Mouse (Mus musculus): ENCODE measurements at regions not wholly inside any gene's neighbourhood (a gene's known extent, or its start where the extent isn't known, plus 50 kb on each side); places are given as distances from the start of the nearest gene placed in this dataset.

DNA sequence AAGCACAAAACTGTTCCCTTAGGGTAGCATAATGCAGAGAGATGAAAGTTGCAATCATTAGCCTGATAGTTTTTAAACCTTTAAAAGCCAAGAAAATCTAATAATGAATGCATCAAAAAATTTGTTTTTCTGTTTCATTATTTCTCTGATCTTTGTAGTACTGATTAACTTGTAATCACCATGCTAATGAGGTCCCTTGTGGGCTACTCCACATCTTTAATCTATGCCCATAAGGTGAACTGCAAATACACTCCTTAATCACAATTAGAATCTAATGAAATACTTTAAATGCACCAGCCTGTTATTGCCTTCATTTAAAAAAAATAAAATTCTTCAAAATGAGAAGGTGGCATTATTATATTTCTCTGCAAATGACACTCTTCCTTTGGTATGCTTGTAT lies 493.9 kb upstream of the Slc39a10 start:
- no peak for TF ChIP-seq POLR2A (IDR thresholded peaks at IDR 0.05; ENCODE audit: low read depth, low read length)
- TF ChIP-seq CTCF (conservative IDR thresholded peaks at IDR 0.05; ENCODE audit: insufficient read depth, insufficient read length, low read depth, low read length) = no peak

All from kidney, adult 2 months (tissue).